Mouse (Mus musculus): ENCODE results near the gene Pdcd10.

DNA sequence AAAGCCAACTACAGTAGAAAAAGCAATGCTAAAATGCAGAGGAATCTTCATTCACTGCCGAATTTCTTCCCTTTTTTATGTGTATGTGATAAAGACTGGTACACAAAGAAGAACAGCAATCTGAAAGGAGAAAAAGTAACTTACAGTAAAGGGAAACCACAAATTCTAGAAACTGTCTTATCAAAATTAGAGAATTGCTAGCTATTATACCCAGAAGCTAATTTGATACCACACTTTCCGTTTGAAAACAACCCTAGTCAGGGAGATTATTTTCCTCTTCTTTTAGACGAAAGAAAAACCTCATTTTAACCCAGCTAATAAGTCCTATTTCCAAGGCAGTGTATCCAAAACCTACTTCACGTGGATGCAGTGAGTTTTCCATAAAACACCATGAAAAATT, 15.4 kb downstream of the Pdcd10 start:
- TF ChIP-seq CTCF (IDR thresholded peaks at IDR 0.05; ENCODE audit: low read depth) = no peak
- TF ChIP-seq EP300 (IDR thresholded peaks at IDR 0.05; ENCODE audit: low read depth) = no peak

Measured in heart, postnatal 0 days (tissue).